Mouse (Mus musculus) bone marrow, adult 2 months (tissue): ENCODE measurements around the gene Tbc1d22b.

ENCODE experiments used
- CTCF ChIP-seq: fragments of 200-500 bp; IDR thresholded peaks from 2 replicates; pipeline ENCODE4 v1.5.1; 2011; ENCODE audit warnings: low read length, control low read depth; ENCODE audit not compliant: control insufficient read depth, insufficient read depth
- POLR2A ChIP-seq: fragments of 200-500 bp; IDR thresholded peaks from 2 replicates; pipeline ENCODE4 v1.6.1; 2011; ENCODE audit warnings: low read depth, mild to moderate bottlenecking, control low read depth, low read length, borderline replicate concordance; ENCODE audit not compliant: control insufficient read depth

DNA sequence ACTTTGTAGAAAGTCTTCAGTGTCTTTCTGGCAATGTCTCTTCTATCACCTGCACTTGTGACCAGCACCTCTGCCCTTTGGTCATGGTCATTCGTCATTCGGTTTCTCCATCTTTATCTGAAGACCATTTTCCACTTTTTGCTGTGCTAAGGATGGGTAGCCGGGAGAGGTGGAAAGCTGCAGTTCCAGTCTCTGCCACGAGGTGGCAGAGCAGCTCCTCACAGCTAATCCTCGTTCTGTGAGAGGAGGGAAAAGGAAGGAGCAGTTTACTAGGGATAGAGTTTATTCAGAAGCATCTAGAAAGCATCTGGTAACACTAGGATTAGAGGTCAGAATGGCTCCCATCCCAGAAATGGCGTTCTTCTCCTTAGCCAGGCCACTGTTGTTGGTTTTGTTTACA is 53.7 kb downstream of the Tbc1d22b start:
- TF ChIP-seq POLR2A (no peak), CTCF (peak; percentile 92)
